Mouse (Mus musculus) frontal cortex, postnatal 36 days (tissue): ENCODE data around the gene Klhl3.
A peak's percentile ranks its signal among the peaks of the same experiment; 100 is the strongest.

Experiments
- DNase-seq, 2 experiments: peaks; one replicate each; pipeline ENCODE4 v3.0.0; 2022; ENCODE audit warnings: low spot score in 2 of 2

The Klhl3 gene

GRCm38 (mm10) chr13:58023726-58024453 is 89.5 kb downstream of the Klhl3 start:
- DNase-seq, result peak in 1 of 2 experiments; percentile 21

- no peak for DNase-seq
These were observed 90.3 kb downstream of the Klhl3 start for GRCm38 (mm10) chr13:58023001-58023560.

GRCm38 (mm10) chr13:58020428-58020827 is 93.0 kb downstream of the Klhl3 start:
- DNase-seq, result no peak

GRCm38 (mm10) chr13:58017298-58017697 is 96.1 kb downstream of the Klhl3 start:
- no peak for DNase-seq

GRCm38 (mm10) chr13:58012067-58012925 is 101.1 kb downstream of the Klhl3 start:
- DNase-seq, result peak; percentile 43 to 75

GRCm38 (mm10) chr13:58011526-58011925 is 101.9 kb downstream of the Klhl3 start:
- no peak for DNase-seq

- no peak for DNase-seq
These were observed 103.0 kb downstream of the Klhl3 start for GRCm38 (mm10) chr13:58010416-58010815.

- no peak for DNase-seq
These were observed 104.1 kb downstream of the Klhl3 start for GRCm38 (mm10) chr13:58009275-58009674.

- no peak for DNase-seq
These were observed 105.4 kb downstream of the Klhl3 start for GRCm38 (mm10) chr13:58008038-58008364.

GRCm38 (mm10) chr13:58007256-58008037 is 105.9 kb downstream of the Klhl3 start:
- DNase-seq, result no peak

GRCm38 (mm10) chr13:58001792-58002191 is 111.6 kb downstream of the Klhl3 start:
- DNase-seq, result no peak

GRCm38 (mm10) chr13:57996536-57996935 is 116.9 kb downstream of the Klhl3 start:
- no peak for DNase-seq

GRCm38 (mm10) chr13:57995864-57996263 is 117.5 kb downstream of the Klhl3 start:
- DNase-seq, result no peak

- peak; percentile 24 to 38 for DNase-seq
These were observed 128.8 kb downstream of the Klhl3 start for GRCm38 (mm10) chr13:57984637-57985036.

GRCm38 (mm10) chr13:57984163-57984562 is 129.2 kb downstream of the Klhl3 start:
- DNase-seq, result no peak

- peak in 1 of 2 experiments; percentile 30 for DNase-seq
These were observed 130.1 kb downstream of the Klhl3 start for GRCm38 (mm10) chr13:57983330-57983729.

- peak; percentile 38 to 50 for DNase-seq
These were observed 130.5 kb downstream of the Klhl3 start for GRCm38 (mm10) chr13:57982904-57983303.

- no peak for DNase-seq
These were observed 132.7 kb downstream of the Klhl3 start for GRCm38 (mm10) chr13:57980679-57981078.

GRCm38 (mm10) chr13:57980071-57980470 is 133.3 kb downstream of the Klhl3 start:
- DNase-seq, result no peak

GRCm38 (mm10) chr13:57978931-57979330 is 134.5 kb downstream of the Klhl3 start:
- no peak for DNase-seq

- DNase-seq, result no peak
These were observed 135.7 kb downstream of the Klhl3 start for GRCm38 (mm10) chr13:57977721-57978120.

- DNase-seq, result no peak
These were observed 147.7 kb downstream of the Klhl3 start for GRCm38 (mm10) chr13:57965658-57966057.
